Mouse (Mus musculus) left cerebral cortex, adult 18-20 months (tissue): Measurements from ENCODE around the gene Tnrc18. TPM values are rescaled to one million over a fixed set of nuclear protein-coding genes. Genes with fewer than 3 reads are reported as not detected.

ENCODE experiments used
- DNase-seq, 2 experiments: peaks; one replicate each; pipeline ENCODE4 v3.0.0; 2021 to 2022; ENCODE audit warnings: low spot score in 2 of 2, mixed read lengths in 1 of 2
- total RNA-seq, 2 experiments: library from RNA; stranded (reverse); gene quantifications; 2 replicates each; pipeline ENCODE4 v1.2.3; 2021

Tnrc18 gene
- total RNA-seq, 2 experiments from 2014 or later: 116 to 122 TPM

- DNase-seq: no peak
These were observed 123.6 kb downstream of the Tnrc18 start for GRCm38 (mm10) chr5:142693738-142694430.

- no peak for DNase-seq
These were observed 124.3 kb downstream of the Tnrc18 start for GRCm38 (mm10) chr5:142692971-142693737.

DNA sequence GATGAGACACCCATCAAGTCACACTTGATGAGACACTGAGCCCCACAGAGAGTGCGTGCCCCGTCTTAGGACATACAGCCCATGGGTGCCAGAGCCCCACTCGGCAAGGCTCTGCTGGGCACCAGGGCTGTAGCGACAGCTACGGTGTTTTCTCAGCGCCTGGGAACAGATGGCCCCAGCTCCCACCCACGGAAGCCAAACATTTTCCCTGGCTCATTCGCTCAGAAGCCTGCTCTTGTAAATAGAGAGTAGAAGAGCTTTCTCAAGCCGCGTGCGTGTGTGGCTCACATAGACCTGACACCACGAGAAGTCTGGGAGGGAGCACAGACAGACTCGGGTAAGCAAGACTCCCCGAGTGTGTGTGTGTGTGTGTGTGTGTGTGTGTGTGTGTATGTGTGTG is 125.2 kb downstream of the Tnrc18 start, which contains the start of gene Slc29a4:
Gene Slc29a4, plus strand, starts transcription at position 265 of the 400 bp plus-strand sequence.
- DNase-seq: peak; percentile 65 to 84

GRCm38 (mm10) chr5:142690343-142690742 is 127.1 kb downstream of the Tnrc18 start:
- no peak for DNase-seq

DNA sequence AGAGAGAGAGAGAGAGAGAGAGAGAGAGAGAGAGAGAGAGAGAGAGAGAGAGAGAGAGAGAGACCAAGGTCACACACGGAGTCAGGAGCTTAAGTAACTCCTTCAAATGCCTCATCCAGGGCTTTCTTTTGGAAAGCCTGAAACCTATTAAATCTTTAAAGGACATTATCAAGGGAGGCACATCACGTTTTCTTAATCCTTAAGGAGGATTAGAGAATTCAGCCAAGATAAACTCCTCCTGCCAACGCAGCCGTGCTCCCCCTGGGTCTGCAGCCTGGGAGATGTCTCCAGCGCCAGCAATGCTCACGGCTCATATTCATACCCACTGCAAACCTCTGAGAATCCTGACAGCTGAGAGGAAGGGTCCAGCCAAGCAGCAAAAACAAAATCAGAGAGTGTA is 128.6 kb downstream of the Tnrc18 start:
- DNase-seq: no peak

DNA sequence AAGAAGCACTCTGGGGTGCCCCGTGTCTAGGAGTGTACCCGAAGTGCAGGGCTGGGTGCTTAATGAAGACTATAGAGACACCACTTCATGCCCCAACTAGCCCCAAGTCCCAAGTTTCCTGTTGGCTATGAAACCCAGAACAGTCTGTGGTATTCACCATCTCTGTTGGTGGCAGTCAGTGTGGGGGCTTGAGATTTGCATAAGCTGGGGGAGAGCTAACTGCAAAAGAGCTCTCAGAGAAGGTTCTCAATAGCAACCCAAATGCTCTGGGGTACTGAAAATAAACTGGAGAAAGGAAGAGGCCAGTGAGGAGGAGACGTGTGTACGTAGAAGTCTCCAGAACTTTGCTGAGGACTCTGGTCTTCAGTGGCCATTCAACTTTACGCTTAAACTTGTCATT is 134.9 kb downstream of the Tnrc18 start:
- no peak for DNase-seq

DNA sequence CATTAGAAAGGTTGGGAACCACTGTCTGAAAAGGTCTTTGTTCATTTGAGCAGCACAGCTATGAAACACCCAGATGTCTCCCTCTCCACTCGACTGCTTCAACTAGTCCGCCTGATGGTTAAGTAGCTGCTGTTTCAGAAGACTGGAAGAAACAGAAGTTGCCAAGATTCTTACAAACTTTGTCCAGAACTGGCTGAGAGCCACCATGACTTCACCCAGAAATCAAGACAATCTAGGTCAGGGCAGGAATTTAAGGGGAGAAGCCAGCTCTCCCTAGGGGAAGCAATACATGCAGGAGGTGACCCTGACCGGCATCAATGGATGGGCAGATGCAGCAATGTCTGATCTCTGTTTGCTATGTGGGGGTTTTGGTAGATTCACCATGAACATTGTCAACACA is 135.6 kb downstream of the Tnrc18 start:
- DNase-seq: no peak

DNA sequence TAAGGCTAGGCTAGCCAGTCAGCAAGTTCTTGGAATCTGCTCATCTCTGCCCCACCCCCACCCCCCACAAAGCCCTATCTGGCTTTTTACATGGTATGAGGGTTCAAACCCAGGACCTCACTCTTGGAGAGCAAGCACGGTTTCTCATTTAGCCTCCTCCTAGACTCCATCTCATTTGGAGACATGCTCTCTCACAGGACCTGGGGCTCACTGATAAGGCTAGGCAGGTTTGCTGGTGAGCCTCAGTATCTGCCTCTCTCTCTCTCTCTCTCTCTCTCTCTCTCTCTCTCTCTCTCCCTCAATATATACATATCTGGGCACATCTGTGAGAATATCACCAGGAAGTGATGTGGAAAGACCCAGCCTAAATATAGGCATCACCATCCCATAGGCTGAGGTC is 138.4 kb downstream of the Tnrc18 start:
- DNase-seq: no peak

DNA sequence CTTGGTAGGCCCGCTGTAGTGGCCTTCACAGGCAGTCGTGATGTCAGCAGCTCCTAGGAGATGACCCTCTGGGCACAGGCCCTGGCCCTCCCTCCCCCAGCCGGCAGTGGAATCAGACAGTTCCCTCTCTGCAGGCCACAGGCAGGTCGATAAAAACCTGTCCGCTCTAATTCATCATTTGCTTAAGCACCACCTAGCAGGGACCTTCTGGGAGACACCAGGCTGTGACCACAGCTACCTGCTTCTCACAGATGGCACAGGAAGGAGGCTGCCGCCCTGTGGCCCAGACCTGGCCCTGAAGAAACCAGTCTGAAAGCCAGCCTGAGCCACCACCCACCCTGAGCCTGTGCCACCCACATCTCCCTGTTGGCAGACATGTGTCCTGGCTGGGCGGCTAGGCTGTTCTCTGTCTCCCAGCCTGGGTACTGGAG is 139.3 kb downstream of the Tnrc18 start:
- DNase-seq: peak in 1 of 2 experiments; percentile 32

Other genes with a start within 250 kb of the Tnrc18 start
- gene Mmd2, start 208.9 kb downstream of the Tnrc18 start, total RNA-seq: 100 to 1,000 TPM; 102 to 105 TPM
- 100 to 1,000 TPM in 1 of 2 experiments, 10 to 100 TPM in 1; 93.2 to 102 TPM for gene Wipi2, start 190.0 kb downstream of the Tnrc18 start, total RNA-seq
- gene Slc29a4, start 125.2 kb downstream of the Tnrc18 start, total RNA-seq: 10 to 100 TPM in 1 of 2 experiments, 1 to 10 TPM in 1; 6.1 to 10.8 TPM
- 10 to 100 TPM; 28.7 to 28.8 TPM for gene Fbxl18, start 77.8 kb upstream of the Tnrc18 start, total RNA-seq
- gene Actb, start 89.1 kb upstream of the Tnrc18 start, total RNA-seq: 1,000 to 10,000 TPM; 2,346 to 2,379 TPM
- gene Fscn1, start 142.7 kb upstream of the Tnrc18 start, total RNA-seq: 100 to 1,000 TPM; 280 to 311 TPM